Mouse (Mus musculus): ENCODE measurements around the gene Ube3c. TPM values are rescaled to one million over a fixed set of nuclear protein-coding genes. Genes with fewer than 3 reads are reported as not detected.
"Not testable (repeated sequence)": the region's sequence is repeated elsewhere in the genome, so short reads cannot be mapped to it uniquely, and the experiment has no call there.

Gene Ube3c
- total RNA-seq (2018; cell fraction: chromatin; rRNA removed) = 10 to 100 TPM; 11.6 to 83.5 (median 53.3) TPM
- total RNA-seq (2018; cell fraction: cytosol; rRNA removed) = 10 to 100 TPM; 13.4 to 23.8 (median 18.4) TPM
- total RNA-seq (2018; cell fraction: nucleus; rRNA removed) = 10 to 100 TPM; 12.9 to 66.3 (median 31.9) TPM
- polyA plus RNA-seq (2018) = 11.2 to 20.9 TPM (median 14.9 TPM) in 3 replicates

DNA sequence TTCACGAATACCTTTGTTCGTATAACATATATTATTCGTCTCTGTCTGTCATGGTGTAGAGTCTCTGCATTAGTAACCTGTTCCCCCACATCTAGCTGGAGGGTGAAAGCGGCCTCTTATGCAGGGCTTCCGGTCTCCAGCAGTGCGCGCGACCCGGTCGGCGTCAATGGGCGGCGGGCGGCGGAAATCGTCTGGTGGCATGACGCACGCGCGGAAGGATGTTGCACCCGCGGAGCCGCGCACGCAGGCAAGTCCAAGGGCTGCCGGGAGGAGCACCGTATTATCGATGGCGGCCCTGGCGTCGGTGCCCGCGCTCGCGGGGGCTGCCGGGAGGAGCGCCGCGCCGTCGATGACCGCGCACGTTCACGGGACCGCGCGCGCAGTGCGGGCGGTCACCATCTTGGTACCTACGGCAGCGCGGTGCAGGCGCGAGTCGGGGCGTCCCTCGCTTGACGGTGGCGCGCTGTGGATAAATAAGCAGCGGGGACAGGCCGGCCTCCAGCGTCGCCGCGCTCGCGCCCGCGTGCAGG lies at the start of gene Ube3c:
TSS of gene Ube3c (plus strand) at position 395 of the 530 bp plus-strand sequence.
- WGBS (ENCODE audit: missing documents) = under 1% methylated on average over 63 of the region's 72 CpGs
- H3K27ac ChIP-seq = peak within 1 kb of the TSS; percentile 28; the same call in 1 of the 2 replicates
- H3K36me3 ChIP-seq (ENCODE audit: inconsistent target) = no peaks in the 10 kb centered on the region
- peak within 1 kb of the TSS; percentile 59 for H3K4me3 ChIP-seq (ENCODE audit: inconsistent target)
- peaks cover 42% of the 10 kb centered on the region for H3K79me2 ChIP-seq (ENCODE audit: inconsistent target)

DNA sequence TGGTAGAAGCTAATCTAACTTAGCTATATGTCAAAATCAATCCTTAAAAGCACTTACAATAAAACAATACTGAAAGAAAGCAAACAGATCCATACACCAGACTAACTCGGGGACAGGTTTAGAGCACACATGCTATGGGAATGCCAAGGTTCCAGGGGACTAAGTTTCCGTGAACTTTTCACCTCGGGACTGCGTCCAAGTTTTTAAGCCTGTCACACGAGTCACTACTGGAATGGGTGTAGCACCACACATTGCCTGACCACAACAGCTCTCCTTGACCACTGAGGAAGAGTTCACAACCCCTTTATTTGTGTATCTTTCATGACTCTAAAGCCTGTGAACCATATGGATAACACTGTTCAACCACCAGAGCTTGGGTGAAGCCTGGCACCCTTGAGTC lies 8.9 kb upstream of the Ube3c start:
- Histone ChIP-seq H3K4me3 (ENCODE audit: inconsistent target) (no peak overlapping the region), H3K27ac (no peak overlapping the region), H3K36me3 (ENCODE audit: inconsistent target) (no peaks in the 10 kb centered on the region), H3K79me2 (ENCODE audit: inconsistent target) (no peaks in the 10 kb centered on the region)
- 90% methylated on average over 5 of the region's 5 CpGs for WGBS (ENCODE audit: missing documents)

DNA sequence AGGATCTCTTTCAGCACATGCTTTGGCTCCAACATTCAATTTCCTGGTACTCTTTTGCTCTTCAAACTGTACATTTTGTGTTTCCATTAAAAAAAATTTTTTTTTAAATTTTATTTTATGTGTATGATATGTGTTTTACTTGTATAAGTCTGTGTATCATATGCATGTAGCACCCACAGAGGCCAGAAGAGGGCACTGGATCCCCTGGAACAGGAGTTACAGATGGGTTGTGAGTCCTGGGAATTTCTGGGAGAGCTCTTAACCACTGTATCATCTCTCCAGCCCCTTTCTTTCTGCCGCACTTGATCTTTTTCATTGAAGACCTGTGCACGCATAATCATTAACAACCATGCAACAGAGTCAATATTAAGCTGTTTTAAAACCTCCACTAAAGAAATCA lies 8.4 kb upstream of the Ube3c start:
- Histone ChIP-seq H3K79me2 (ENCODE audit: inconsistent target) (no peaks in the 10 kb centered on the region), H3K4me3 (ENCODE audit: inconsistent target) (no peak overlapping the region), H3K27ac (no peak overlapping the region), H3K36me3 (ENCODE audit: inconsistent target) (no peaks in the 10 kb centered on the region)
- WGBS (ENCODE audit: missing documents) = 87% methylated on average over 2 of the region's 2 CpGs

DNA sequence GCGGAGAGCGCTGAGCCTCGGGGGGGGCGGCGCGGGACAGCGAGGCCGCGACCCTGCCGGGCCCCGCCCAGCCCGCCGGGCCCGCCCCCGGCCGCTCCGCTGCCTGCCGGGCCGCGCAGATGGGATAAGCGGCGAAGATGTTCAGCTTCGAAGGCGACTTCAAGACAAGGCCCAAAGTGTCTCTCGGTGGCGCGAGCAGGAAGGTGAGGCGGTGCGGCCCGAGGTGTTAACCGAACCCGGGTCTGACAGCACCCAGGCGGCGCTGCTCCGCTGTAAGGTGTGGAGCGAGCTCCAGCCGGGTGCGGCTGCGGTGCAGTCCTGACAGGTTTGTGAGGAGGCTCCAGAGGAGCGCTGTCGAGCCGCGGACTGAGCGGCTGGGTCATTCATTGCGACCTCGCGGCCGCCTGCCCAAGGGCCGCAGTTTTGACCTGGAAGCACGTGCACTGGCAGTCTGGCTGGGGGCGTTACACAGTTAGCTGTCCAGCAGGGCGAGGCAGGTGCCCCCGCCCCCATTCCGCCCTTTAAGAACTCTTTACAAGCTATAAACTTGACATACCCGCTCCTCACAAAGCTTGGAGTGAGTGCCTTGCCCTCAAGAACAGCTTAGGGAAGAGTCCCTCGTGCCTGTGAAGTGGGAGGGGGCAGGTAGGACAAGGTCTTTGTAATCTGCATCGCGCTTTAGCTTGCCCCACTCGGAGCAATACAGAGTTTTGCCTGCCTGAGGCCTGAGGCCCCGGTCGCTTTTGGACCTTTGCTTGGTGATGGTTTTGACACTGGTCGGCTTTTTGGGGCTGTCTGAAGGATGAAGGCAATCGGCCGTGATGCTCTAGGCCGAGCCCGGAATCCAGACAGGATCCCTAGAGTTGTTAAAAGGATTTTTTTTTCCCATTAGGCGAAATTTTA lies 587 bp downstream of the Ube3c start:
- peaks cover 42% of the 10 kb centered on the region for H3K79me2 ChIP-seq (ENCODE audit: inconsistent target)
- no peaks in the 10 kb centered on the region for H3K36me3 ChIP-seq (ENCODE audit: inconsistent target)
- peak overlapping the region; percentile 28; the same call in 1 of the 2 replicates for H3K27ac ChIP-seq
- peak overlapping the region; percentile 59 for H3K4me3 ChIP-seq (ENCODE audit: inconsistent target)
- 6% methylated on average over 55 of the region's 67 CpGs for WGBS (ENCODE audit: missing documents)

DNA sequence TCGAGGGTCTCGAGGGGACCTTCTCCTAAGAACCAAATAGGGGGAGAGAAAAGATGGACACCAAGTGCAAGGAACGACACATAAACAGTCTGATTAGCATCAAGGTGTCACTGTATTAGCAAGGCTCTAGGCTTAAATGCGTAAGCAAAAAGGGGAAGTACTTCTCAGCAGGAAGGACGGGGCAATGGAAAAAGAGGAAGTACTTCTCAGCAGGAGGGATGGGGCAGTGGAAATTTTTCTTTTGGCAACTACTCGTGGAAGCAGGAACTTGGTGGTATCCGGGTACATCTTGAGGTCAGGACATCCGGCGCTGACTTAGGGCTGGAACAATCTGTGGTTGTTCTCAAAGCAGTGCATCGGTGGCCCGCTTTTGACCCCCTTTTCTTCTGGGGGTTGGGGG lies 5.2 kb downstream of the Ube3c start:
- not testable (repeated sequence) for H3K4me3 ChIP-seq (ENCODE audit: inconsistent target); H3K36me3 ChIP-seq (ENCODE audit: inconsistent target); H3K27ac ChIP-seq
- WGBS (ENCODE audit: missing documents) = 84% methylated on average over 10 of the region's 11 CpGs
- peaks cover 87% of the 10 kb centered on the region for H3K79me2 ChIP-seq (ENCODE audit: inconsistent target)

DNA sequence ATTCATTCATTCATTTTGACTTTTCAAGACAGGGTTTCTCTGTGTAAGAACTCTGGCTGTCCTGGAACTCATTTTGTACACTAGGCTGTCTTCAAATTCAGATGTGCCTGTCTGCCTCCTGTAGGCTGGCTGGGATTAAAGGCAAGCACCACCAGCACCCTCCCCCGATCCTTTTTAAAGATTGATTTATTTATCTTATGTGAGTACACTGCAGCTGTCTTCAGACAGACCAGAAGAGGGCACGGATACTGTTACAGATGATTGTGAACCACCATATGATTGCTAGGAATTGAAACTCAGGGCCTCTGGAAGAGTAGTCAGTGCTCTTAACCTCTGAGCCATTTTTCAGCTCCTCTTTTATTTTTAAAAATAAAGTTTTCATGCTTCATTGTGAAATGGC lies 6.0 kb downstream of the Ube3c start:
- WGBS (ENCODE audit: missing documents) = 95% methylated on average over 2 of the region's 2 CpGs
- Histone ChIP-seq H3K36me3 (ENCODE audit: inconsistent target) (no peaks in the 10 kb centered on the region), H3K27ac (no peak overlapping the region)

DNA sequence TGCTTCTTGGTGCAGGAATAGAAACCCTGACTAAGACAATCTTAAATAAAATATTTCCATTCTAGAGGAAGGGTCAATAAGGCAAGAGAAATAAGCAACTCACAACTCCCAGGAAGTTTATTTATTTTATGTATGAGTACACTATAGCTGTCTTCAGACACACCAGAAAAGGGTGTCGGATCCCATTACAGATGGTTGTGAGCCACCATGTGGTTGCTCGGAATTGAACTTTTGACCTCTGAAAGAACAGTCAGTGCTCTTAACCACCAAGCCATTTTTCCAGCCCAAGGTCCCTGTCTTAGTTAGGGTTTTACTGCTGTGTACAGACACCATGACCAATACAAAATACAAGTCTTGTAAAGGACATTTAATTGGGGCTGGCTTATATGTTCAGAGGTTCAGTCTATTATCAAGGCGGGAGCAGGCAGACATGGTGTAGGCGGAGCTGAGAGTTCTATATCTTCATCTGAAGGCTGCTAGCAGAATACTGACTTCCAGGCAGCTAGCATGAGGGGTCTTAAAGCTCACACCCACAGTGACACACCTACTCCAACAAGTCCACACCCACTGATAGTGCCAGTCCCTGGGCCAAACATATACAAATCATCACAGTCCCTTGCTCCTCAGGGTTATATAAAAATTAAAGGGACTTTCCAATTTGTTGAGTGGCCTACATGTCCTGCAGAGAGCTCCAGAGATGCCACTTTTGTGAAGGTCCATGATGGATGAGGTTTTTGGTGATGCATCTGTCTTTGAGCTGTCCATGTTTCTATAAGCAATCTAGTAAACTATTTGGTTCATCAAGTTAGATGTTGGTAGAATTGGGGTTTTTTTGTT lies 9.0 kb downstream of the Ube3c start:
- WGBS (ENCODE audit: missing documents) = 92% methylated on average over 4 of the region's 4 CpGs
- H3K79me2 ChIP-seq (ENCODE audit: inconsistent target) = peaks cover 91% of the 10 kb centered on the region
- no peak overlapping the region for H3K4me3 ChIP-seq (ENCODE audit: inconsistent target)
- H3K36me3 ChIP-seq (ENCODE audit: inconsistent target) = no peaks in the 10 kb centered on the region
- no peak overlapping the region for H3K27ac ChIP-seq

More for the DNA sequence above, 6.0 kb downstream of the Ube3c start:
- H3K4me3 ChIP-seq (ENCODE audit: inconsistent target) = no peak overlapping the region
- H3K79me2 ChIP-seq (ENCODE audit: inconsistent target) = peaks cover 91% of the 10 kb centered on the region

DNA sequence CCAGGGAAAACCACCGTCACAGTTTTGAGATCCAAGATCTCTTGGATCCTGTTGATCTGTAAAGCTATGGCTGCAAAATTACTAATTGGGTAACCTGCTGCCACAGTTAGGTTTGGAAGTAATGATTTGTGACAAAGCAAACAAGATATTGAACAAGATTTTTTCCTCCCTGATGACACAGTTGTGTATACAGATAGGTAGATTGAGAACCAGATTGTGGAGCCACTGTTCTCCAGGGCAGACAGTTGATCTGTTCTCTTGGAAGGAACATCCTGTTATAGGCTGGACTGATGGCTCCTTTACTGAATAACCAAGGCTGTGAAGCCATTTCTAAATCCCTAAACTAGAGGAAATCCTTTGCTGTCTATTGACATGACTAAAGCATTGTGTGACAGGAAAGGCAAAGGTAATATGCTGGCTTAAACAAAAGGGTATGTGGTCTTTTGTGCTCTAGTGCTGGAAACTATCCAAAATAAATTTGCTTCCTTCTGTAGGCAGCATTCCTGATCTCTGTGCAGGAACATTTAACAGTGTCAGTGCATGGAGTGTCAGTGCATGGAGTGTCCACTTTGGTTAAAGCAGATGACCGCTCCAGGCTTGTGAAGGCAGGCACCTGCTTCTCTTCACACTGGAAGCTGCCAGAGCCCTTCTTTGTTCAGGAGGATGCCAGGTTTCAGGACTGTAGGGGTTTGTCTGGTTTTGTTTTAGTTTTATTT lies 15.0 kb downstream of the Ube3c start:
- Histone ChIP-seq H3K4me3 (ENCODE audit: inconsistent target) (no peak overlapping the region), H3K79me2 (ENCODE audit: inconsistent target) (peaks cover 82% of the 10 kb centered on the region), H3K27ac (no peak overlapping the region), H3K36me3 (ENCODE audit: inconsistent target) (no peaks in the 10 kb centered on the region)
- 83% methylated on average over 2 of the region's 2 CpGs for WGBS (ENCODE audit: missing documents)

DNA sequence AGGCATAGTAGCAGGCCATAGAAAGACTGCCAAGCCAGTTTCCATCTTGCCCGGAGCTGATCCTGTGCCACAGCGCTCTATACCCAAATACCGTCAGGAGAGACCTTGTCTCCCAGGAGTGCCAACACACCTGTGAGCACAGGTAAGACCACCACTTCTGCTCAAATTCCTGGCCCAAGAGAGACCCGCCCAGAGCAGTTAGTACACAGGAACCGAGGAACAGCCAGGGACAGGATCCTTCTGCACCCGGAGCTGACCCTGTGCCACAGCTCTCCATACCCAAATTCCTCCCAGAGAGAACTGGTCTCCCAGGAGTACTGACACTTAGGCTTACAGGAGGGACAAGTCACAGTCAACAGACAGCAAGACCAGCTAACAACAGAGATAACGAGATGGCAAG lies 23.1 kb downstream of the Ube3c start:
- H3K79me2 ChIP-seq (ENCODE audit: inconsistent target); H3K27ac ChIP-seq; H3K4me3 ChIP-seq (ENCODE audit: inconsistent target): not testable (repeated sequence)
- H3K36me3 ChIP-seq (ENCODE audit: inconsistent target) = peaks cover 50% of the 10 kb centered on the region
- WGBS (ENCODE audit: missing documents) = 94% methylated on average over 7 of the region's 7 CpGs

DNA sequence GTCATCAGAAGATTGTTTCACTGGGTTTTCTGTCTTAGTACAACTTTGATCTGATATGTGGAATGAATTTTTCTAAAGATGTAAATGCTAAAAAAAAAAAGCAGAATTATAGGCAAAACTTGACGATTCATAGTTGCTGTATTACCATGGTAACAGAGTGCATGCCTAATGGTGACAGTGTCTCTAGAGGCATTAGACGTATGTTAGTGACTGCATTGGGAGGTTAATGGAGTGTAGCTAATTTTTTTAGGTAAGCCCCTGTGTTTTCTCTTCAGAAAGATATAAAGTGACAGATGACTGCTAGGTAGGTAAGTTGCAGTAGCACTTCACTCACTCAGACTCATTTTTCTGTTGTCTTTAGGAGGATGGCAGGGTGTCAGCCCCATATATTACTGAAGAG lies 37.5 kb downstream of the Ube3c start:
- WGBS (ENCODE audit: missing documents) = 85% methylated on average over 2 of the region's 2 CpGs
- Histone ChIP-seq H3K79me2 (ENCODE audit: inconsistent target) (no peaks in the 10 kb centered on the region), H3K4me3 (ENCODE audit: inconsistent target) (no peak overlapping the region), H3K36me3 (ENCODE audit: inconsistent target) (peaks cover 35% of the 10 kb centered on the region; the same call in 1 of the 2 replicates), H3K27ac (no peak overlapping the region)

DNA sequence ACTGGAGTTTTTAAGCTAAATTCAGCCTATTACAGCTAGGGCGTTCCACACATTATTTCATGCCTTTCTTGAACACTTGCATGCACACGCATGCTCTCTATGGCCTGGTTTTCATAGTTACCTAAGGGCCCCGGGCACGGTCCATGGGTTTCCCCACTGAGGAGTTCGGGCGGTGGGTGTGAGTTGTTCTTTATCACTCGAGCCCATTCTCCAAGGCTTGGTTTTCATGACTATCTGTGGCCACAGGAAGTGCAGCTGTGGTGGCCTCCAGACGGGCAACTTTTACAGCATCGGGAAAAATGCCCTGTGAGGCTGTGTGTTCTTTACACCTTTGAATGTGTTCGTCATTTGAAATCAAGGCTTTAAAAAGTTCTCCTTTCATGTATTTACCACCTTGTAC lies 56.6 kb downstream of the Ube3c start:
- peaks cover 15% of the 10 kb centered on the region; the same call in 1 of the 2 replicates for H3K36me3 ChIP-seq (ENCODE audit: inconsistent target)
- H3K4me3 ChIP-seq (ENCODE audit: inconsistent target) = no peak overlapping the region
- H3K27ac ChIP-seq = no peak overlapping the region
- 94% methylated on average over 8 of the region's 10 CpGs for WGBS (ENCODE audit: missing documents)
- no peaks in the 10 kb centered on the region for H3K79me2 ChIP-seq (ENCODE audit: inconsistent target)

DNA sequence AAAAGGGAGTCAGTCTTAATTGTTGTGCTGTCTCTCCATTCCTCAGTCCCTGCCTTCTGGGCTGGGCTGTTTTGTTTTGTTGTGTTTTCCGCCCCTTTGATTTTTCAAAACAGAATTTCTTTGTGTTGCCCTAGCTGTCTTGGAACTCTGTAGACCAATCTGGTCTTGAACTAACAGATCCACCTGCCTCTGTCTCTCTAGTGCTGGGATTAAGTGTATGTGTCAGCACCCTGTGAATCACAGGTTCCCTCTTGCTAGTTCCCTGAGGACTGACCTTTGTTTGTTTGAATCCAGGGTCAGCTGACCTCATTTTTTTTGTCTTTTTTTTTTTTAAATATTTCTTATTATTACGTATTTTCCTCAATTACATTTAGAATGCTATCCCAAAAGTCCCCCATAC lies 60.9 kb downstream of the Ube3c start:
- Histone ChIP-seq H3K27ac (no peak overlapping the region), H3K4me3 (ENCODE audit: inconsistent target) (no peak overlapping the region), H3K79me2 (ENCODE audit: inconsistent target) (no peaks in the 10 kb centered on the region), H3K36me3 (ENCODE audit: inconsistent target) (peaks cover 13% of the 10 kb centered on the region; the same call in 1 of the 2 replicates)
- whole genome bisulfite sequencing (ENCODE audit: missing documents) = 100% methylated on average over 2 of the region's 2 CpGs

DNA sequence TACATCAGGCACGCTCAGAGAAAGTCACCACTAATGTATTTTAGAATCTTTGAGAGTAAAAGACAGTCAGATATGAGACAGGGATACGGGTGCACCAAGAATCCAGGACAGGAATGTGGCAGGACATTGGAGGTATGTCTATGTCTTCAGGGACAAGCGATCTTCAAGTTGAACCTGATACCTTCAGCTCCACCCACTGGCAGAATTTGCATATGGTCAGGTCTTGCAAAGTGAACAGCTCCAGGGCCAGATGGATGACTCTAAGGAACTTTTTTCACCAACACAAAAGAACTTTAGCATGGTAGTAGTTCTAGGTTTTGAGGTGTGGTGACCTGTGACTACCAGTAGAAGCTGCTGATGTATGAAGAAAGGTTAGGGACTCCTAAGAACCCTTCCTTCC lies 62.7 kb downstream of the Ube3c start:
- H3K79me2 ChIP-seq (ENCODE audit: inconsistent target) = no peaks in the 10 kb centered on the region
- no peak overlapping the region for H3K4me3 ChIP-seq (ENCODE audit: inconsistent target)
- H3K27ac ChIP-seq = no peak overlapping the region
- WGBS (ENCODE audit: missing documents) = 89% methylated on average over 3 of the region's 3 CpGs
- peaks cover 6% of the 10 kb centered on the region; the same call in 1 of the 2 replicates for H3K36me3 ChIP-seq (ENCODE audit: inconsistent target)

DNA sequence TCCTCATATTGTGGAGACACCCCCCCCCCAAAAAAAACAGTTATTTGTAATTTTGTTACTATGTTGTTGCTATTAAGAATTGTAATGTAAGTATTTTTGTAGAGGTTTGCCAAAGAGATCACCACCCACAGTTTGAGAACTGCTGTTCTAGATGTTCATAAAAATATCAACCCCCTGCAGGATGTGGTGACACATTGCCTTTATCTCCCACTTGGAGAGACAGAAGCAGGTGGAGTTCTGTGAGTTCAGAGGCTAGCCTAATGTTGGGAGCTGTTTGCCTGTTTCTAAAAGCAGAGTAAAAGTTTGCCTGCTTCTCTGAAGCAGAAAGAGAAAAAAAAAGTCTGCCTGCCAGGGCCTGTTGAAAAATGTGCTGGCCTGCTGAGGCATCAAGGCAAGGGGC lies 67.3 kb downstream of the Ube3c start:
- no peak overlapping the region for H3K4me3 ChIP-seq (ENCODE audit: inconsistent target)
- H3K27ac ChIP-seq = no peak overlapping the region
- H3K79me2 ChIP-seq (ENCODE audit: inconsistent target) = no peaks in the 10 kb centered on the region
- H3K36me3 ChIP-seq (ENCODE audit: inconsistent target) = peaks cover 29% of the 10 kb centered on the region; the same call in 1 of the 2 replicates
